Mouse (Mus musculus) layer of hippocampus, postnatal 14 days (tissue): Measurements from ENCODE around the gene Gzma. TPM values are rescaled to one million over a fixed set of nuclear protein-coding genes. Genes with fewer than 3 reads are reported as not detected.
A peak's percentile ranks its signal among the peaks of the same experiment; 100 is the strongest.

Experiments used
- DNase-seq, 2 experiments: peaks; one replicate each; pipeline ENCODE4 v3.0.0; 2021 to 2022; ENCODE audit warnings: low spot score in 2 of 2, mixed read lengths in 1 of 2
- total RNA-seq, 2 experiments: library from RNA; stranded (reverse); gene quantifications; 2 replicates each; pipeline ENCODE4 v1.2.3; 2021

Gene Gzma
- total RNA-seq, 2 experiments from 2014 or later, result not detected

- DNase-seq, result peak; percentile 17 to 50
These were observed 54.4 kb downstream of the Gzma start, which contains the start of gene Gpx8 for GRCm38 (mm10) chr13:113046211-113046883. Gene Gpx8, minus strand, starts transcription at chr13:113046410.

- no peak for DNase-seq
These were observed 55.2 kb downstream of the Gzma start for GRCm38 (mm10) chr13:113045458-113046110.

GRCm38 (mm10) chr13:113044876-113045275, 55.9 kb downstream of the Gzma start:
- no peak for DNase-seq

Other genes with a start within 250 kb of the Gzma start
- 10 to 100 TPM; 40.2 to 42.4 TPM for gene Mtrex, start 173.6 kb downstream of the Gzma start, total RNA-seq
- gene Dhx29, start 173.5 kb downstream of the Gzma start, total RNA-seq, result 10 to 100 TPM; 23.0 to 23.9 TPM
- 1 to 10 TPM; 2.9 to 3.0 TPM for gene Ccno, start 113.2 kb downstream of the Gzma start, total RNA-seq
- under 1 TPM; 0.30 to 0.36 TPM for gene Mcidas, start 107.1 kb downstream of the Gzma start, total RNA-seq
- gene Cdc20b, start 65.9 kb downstream of the Gzma start, total RNA-seq, result under 1 TPM in 1 of 2 experiments, not detected in 1; 0.21 TPM
- gene Gpx8, start 54.6 kb downstream of the Gzma start, total RNA-seq, result 10 to 100 TPM; 12.1 to 18.4 TPM
- gene Esm1, start 108.7 kb upstream of the Gzma start, total RNA-seq, result under 1 TPM; 0.24 to 0.46 TPM
- not detected for gene Gzmk, start 124.9 kb upstream of the Gzma start, total RNA-seq
- 1 to 10 TPM; 1.2 to 2.4 TPM for gene BC067074, start 192.2 kb upstream of the Gzma start, total RNA-seq